Mouse (Mus musculus): ENCODE results near the gene S1pr5. TPM values are rescaled to one million over a fixed set of nuclear protein-coding genes. Genes with fewer than 3 reads are reported as not detected.
"Not testable (repeated sequence)": the region's sequence is repeated elsewhere in the genome, so short reads cannot be mapped to it uniquely, and the experiment has no call there.

Gene S1pr5
- total RNA-seq (2021) = 10 to 100 TPM; 11.1 to 11.2 TPM

DNA sequence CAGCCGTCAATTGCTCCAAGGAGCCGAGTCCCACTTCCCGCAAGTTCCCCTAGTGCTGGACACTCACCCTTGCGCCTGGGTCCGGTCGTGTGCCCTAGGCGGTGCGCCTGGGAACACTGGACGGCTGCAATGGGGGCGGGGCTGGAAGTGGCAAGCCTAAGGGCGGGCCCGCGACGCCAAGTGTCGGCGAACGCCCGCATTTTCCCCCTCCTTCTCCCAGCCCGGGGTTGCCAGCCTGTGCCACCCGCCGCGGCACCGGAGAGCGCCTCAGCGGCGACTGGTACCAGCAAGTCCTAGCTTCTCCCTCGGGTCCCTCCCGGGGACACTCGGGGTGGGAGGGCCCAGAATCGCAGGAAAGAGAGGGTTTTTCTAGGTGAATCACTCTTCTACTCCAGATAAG is at the start of gene S1pr5:
S1pr5 (minus strand) TSS at position 118 of the 400 bp plus-strand sequence.
- DNase-seq = peak; percentile 49 to 56

DNA sequence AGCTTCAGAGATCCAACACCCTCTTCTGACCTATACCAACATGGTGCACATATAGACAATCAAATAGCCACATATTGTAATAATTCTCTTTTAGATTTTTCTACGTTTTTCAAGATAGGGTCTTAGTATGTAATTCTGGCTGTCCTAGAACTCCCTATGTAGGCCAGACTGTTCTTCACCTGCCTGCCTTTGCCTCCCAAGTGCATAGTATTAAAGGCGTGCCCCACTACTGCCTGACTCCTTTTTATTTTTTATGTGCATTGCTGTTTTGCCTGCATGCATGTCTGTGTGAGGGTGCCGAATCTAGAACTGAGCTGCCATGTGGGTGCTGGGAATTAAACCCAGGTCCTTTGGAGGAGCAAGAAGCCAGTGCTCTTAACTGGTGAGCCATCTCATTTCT is 44.0 kb upstream of the S1pr5 start:
- DNase-seq = no peak

DNA sequence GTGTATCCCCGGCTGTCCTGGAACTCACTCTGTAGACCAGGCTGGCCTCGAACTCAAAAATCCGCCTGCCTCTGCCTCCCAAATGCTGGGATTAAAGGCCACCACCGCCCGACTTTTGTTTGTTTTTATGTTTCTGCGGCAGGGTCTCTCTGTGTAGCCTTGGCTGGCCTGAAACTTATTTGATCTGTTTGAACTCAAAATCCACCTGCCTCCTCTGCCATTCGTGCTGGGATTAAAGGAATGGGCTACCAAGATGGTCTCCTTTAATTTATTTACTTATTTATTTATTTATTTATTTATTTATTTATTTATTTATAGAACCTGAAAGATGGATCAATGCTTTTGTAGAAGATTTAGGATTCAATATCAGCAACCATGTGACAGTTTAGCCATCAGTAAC is 43.6 kb upstream of the S1pr5 start:
- DNase-seq = not testable (repeated sequence)

DNA sequence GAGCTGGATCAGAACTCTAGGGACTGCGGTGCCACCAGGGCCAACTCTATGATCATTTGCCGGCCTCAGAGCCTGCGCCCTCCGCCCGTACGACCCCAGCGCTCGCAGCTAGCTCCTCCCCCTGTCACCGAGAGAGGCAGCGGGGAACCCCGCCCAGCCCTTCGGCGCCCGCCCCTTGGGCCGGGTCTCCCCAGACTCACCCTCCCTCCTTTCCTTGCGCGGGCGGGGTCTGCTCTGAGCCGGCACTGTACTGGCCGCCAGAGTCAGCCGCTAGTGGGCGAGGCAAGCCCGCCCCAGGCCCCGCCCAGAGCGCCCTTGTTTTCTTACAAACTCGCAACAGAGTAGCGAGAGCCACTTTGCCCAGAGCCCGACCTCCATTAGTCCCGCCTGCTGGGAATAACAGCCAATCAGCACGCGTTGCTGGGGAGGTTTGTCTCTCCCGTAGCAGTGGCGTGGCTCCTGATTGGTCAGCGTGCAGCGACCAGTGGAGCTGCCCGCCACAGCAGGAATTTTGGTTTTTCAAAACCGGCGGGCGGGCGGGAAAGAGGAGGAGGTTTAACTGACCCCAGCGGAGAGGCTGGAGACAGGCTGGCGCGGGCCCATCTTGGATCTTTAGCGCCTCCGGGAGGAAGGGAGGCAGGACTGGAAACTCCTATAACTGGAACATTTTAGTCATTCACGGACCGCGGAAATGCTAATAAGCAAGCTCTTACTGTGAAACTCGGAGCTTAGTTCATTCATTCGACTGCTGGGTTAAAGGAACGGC is 43.0 kb upstream of the S1pr5 start, which contains the start of gene Cdkn2d:
Cdkn2d (minus strand) TSS at position 386 of the 766 bp plus-strand sequence.
- peak; percentile 100 for DNase-seq

DNA sequence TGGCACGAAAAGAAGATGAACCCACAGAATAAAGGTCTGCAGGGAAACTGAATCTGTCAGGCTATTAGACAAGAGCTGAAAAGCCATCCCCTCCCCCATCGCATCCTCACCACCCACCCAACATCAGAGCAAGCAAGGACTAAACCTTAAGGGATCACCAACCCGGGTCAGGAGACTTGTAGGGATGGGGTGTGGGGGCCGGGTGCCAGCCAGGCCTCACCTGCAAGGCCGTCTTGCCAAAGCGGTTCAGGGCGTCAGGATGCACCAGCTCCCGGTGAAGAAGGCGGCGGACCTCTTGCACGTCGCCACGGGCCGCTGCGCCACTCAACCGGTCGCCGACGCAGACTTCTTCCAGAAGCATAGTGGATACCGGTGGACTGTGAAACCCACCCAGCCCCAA is 42.3 kb upstream of the S1pr5 start:
- no peak for DNase-seq

DNA sequence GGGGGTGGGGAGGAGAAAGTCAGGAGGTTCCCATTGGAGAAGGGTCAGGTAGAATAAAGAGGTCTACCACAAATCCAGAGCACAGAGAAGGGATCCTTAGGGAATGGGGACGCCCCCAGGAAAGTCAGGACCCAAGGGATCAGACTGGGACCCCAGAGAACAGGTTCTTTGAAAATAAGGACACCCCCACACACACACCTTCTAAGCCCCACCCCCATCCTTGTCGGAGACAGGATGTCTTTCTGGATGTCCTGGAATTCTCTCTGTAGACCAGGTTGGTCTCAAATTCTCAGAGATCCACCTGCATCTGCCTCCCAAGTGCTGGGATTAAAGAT is 41.1 kb upstream of the S1pr5 start:
- no peak for DNase-seq

DNA sequence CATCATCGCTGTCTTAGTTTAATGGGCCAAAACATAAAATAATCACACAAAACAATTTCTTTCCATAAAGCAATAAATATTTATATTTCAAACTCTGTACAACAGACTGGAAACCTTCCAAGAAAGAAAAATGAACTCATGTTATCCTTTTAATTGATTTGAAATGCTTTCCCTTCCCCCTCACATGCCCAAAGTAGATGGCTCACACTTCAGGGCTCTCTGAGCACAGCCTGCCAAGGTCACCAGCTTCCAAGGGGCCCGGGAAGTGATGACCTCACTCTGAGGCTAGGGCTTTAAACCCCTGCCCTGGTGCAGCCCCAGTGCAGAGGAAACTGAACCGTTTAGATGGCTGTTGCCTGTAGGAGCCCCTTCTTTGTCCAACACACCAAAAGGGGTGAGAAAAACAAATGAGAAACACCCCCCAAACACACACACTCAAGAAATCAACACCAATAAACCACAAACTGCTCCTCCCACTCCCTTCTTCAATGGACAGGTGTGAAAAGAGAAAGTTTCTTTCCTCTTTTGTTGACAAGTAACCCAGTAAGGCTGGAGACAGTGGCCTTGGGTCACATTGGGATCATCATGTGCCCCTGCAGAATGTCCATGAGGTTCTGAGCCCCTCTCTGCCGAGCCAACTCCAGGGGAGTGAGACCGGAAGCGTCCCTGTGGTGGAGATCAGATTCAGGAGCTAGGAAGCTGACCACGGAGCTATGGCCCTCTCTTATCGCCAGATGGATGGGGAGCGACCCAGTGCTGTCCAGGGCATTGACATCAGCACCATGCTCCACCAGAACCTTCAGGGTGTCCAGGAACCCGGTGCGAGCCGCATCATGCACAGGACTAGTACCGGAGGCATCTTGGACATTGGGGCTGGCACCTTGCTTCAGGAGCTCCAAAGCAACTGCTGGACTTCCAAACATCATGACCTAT is 40.4 kb upstream of the S1pr5 start:
- DNase-seq = no peak

DNA sequence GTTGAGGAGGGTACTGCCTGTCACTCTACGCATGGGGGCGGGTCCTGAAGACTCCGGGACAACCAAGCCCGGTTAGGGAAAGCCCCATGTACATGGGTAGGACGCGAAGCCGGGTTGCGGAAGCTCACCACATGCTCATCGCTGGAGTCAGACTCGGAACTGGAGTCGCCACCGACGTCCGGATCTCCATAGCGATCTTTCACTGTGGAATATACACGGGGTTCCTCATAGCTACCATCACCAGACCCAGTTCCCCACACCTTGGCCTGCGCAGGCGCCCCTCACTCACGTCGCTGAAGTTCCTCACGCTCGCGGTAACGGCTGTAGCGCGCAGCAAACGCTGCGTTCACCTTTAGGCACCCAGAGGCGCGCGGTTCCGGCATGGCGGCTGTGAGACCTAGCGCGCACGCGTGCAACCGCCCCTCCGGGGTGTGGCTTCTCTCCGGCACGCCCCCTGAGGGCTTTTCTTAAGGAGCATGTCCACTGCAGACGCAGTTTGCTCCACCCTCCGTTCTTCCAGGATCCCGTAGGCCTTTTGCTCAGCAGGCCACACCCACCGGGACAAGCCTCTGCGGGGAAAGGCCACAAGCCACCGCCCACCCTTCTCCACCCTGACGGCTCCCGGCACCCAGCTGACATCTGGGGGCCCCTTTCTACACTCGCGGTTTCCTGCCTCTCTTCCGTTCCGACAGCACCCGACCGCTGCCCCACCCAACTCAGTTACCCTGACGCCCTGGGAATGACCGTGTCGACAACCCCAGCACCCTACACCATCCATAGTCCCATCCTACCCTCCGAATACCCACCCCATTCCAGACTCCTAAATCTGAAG is 39.5 kb upstream of the S1pr5 start, which contains the start of gene Kri1:
Kri1 (minus strand) TSS at position 399 of the 832 bp plus-strand sequence.
- DNase-seq = peak; percentile 96

DNA sequence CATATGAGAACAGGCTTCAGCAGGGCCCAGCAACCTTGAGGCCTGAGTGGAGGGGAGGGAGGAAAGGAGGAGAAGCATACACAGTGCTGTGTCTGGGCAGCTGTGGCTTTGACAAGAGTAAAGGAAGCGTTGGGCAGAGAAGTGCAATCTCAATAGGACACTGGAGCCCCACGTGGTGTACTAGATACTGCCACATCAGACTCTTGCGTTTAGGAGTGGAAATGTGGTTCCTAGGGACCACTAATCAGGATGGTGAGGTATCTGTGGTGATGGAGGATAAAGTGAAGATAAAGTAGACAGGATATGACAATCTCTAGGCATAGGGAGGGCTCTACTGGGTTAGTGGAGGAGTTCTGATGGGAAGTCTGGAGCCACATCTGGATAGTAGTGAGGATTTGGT is 38.5 kb upstream of the S1pr5 start:
- DNase-seq = no peak

DNA sequence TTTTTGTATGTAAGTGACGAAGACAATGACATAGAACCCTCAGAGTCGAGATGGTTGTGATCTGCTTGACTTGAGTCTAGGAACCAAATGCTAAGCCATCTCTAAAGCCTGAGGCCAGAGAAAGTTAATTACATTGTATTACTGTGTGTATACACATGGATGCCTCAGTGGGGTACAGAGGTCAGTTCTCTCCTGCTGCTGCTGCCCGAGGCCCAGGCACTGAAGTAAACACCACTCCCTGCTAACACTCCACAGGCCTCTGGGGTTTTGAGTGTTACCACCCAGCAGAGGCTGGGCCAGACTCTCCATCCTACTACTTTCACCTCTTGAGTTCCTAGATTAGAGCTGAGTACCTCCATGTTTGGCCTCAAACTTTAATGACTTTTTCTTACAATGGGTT is 35.8 kb upstream of the S1pr5 start:
- DNase-seq = no peak

DNA sequence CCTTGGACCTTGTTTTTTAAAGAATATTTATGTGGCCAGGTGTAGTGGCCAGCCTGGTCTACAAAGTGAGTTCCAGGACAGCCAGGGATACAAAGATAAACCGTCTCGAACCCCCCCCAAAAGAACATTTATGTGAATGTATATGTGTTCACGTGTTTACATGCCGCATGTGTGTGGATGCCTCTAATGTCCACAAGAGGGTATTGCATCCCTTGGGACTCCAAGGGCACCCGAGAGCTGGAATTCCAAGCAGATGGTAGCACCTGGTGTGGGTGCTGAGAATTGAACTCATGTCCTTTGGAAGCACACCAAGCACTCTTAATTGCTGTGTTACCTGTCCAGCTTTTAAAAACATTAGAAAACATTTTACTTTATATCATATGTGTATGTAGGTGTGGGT is 35.3 kb upstream of the S1pr5 start:
- DNase-seq = no peak

DNA sequence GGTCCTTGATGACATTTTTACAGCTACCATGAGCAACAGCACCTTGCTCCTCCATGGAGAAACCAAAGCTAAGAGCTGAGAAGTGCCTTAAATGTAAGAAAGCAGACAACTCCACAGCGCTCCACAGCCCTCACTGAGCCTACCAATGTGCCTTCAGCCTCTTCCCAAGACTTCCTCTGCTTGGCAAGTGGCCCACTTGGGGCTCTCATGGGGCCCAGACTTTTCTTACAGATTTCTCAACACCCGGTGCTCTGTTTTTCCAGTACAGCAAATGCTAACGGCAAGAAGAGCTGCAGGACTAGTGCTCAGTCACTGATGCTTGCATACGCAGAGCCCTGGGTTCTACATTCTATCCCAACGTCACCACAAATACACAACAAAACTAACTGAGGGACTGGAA is 29.5 kb upstream of the S1pr5 start:
- DNase-seq = no peak

DNA sequence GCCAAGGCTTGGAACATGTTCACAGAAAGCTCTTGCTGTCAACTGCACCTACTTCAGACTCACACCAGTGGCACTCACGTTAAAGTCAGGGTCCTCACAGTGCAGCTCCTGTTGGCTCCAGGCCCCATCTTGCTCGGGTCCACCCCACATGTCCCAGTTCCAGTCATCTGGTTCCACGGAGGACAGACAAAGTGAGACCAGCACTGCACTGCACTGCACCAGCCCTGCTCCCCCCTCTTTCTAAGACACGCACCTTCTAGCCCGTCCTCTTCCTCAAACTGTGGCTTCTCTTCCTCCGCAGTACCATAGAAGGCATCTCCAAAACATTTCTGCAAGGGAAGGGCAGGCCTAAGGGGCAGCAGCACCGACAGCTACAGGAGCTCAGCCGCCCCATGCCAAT is 28.1 kb upstream of the S1pr5 start:
- no peak for DNase-seq

DNA sequence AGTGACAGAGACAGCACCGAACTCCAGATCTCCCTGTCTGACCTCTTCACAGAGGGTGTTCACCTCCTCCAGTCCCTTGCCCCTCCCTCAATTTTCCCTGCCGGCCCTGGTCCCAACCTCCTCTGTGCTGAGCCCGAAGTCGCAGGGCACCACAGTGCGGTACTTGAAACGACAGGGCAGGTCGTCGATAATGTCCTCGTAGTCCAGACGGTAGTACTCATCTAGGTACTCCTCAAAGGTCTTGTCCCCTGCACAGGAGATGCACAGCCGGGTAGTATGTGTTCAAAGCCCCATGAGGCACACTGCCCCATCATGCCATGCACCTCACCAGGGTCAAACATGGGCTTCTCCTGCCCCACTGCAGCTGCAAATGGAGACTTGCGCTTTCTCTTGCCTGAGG is 27.5 kb upstream of the S1pr5 start:
- no peak for DNase-seq

DNA sequence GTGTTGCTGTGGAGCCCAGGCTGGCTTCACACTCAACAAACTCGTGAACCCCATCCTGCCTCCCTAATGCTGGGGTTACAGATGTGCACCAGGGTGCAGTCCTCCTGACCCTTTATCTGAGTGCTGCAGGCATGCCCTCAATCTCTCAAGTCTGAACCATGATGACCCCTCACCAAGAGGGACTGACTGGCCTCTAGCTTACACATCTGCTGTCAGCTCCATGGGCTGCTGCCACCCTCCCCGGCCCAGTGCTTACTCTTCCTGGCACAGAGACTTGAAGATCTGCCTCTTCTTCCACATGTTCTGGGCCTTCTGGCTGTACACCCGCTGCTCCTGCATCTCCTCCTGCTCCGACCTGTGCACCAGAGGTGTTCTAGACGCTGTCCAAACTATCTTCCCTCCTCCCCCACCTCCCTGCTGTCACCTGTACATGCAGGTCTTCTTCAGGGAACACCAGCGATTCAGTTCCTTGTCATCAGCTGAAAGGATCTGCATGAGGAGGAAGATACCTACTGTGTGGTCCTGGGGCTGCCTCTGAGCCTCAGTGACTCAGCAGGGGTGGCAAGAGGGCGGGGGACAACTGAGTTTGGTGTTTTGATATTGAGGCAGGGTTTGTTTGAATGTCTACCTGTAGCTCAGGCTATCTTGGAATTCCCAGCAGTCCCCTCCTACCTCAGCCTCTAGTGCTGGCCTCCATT is 26.9 kb upstream of the S1pr5 start:
- DNase-seq = no peak

DNA sequence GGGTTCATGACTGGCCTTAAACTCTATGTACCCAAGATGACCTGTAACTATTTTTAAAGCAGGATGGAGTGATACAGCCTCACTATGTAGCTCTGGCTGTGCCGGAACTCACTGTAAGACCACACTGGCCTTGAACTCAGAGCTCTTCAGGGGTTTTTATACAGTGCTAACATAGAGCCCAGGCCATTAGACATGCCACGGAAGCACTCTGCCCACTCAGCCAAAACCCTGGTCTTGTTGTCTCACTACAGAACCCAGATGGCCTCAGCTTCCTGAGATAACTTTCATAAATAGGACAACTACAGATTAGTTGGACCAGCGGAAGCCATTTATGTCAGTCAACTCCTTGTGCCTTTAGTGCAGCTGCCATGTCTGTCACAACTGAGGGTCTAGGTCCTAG is 26.1 kb upstream of the S1pr5 start:
- DNase-seq = no peak

DNA sequence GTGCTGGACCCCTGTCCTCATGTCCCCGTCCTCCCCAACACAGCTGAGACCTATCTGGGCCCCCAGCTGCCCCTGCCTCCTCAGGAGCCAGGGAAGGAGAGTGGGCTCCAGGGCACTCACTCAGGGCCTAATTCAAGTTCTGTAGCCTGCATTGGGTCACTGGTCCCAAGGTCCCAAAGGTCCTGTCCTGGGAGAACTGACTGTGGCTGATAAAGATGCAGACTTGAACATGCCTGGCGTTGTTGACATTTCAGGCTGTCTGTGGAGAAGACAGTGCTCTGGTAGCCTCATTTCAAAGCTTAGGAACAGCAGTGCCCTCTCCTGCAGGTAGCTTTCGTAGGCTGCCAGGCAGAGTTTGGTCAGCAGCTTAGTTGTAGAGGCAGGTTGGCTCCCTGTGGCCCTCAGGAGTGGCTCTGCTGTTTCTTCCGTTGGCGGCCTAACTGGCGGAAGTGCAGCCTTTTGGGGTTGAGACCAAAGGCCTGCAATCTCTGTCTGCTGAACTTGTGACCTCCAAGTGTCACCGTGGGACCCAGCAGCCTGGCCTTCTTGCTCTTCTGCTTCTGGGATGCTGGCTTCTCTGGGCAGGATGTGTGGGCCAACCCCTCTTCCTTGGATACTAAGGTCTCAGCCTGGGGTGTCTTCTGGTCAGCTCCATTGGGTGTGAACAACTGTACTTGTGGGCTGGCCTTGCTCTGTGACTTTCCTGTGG is 25.4 kb upstream of the S1pr5 start:
- no peak for DNase-seq

DNA sequence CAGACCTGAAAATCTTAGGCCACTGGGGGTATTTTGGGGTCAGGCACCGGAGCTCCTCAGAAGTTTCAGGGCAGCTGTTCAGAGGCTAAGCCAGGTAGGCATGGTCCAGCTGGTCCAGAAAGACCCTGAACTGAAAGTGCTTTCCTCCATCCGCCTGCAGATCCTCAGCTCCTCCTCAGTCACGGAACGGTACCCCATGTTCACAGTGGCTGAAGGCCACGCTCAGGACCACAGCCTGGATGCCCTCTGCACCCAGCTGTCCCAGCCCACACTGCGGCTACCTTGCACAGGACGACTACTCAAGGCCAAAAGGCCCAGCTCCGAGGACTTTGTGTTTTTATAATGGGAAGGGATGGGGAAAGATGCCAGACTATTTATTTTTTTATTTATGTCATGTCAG is 24.9 kb upstream of the S1pr5 start:
- DNase-seq = no peak

DNA sequence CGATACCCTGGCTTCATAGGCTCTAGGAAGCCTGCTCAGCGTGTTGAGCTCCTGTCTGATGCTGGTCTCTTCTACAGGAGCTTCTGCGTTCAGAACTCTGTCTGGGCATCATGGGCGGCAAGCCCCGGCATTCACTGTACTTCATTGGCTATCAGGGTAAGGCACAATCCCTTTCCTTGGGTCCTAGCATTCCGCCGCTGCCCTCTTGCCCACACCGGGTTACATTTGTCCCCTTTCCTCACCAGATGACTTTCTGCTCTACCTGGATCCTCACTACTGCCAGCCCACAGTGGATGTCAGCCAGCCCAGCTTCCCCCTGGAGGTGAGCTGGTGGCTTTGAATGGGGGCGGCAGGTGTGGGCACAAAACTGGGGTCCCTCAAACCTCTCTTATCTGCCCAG is 24.1 kb upstream of the S1pr5 start:
- DNase-seq = no peak

DNA sequence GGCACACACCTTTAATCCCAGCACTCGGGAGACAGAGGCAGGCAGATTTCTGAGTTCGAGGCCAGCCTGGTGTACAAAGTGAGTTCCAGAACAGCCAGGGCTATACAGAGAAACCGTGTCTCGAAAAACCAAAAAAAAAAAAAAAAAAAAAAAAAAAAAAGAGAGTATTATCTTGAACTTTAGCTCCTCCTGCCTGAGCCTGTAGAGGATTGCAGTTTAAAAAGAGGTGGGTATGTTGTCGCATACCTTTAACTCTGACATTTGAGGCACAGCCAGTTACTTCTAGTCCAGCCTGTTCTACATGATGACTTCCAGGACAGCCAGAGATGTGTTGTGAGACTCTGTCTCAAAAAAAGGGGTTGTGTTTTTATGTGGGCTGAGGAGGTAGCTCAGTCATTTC is 21.3 kb upstream of the S1pr5 start:
- DNase-seq = not testable (repeated sequence)

DNA sequence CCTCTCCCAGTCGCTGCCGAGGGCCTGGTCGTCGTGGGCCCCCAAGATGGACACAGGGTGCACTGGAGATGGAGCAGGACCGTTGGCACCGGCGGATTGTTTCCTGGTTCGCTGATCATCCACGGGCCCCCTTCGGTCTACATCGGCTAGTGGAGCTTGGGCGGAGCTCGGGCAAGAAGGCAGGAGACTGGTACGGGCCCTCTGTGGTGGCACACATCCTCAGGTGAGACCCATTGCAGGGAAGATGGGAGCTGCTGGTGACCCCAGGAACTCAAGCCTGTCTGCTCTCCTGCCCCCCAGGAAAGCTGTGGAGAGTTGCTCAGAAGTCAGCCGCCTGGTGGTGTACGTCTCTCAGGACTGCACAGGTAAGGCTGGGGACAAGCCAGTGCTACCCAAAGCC is 20.1 kb upstream of the S1pr5 start:
- no peak for DNase-seq

Measured in layer of hippocampus, postnatal 36 days (tissue).